Mouse (Mus musculus): Measurements from ENCODE around the gene Fndc5.

GRCm38 (mm10) chr4:129136189-129136578 lies 615 bp upstream of the Fndc5 start:
- TF ChIP-seq GATA1 (IDR thresholded peaks at IDR 0.05; ENCODE audit: borderline replicate concordance, low read length): no peak
- TF ChIP-seq FLI1 (IDR thresholded peaks at IDR 0.05; ENCODE audit: low read length): no peak

All from megakaryocyte, embryonic 14.5 days (primary cell).